Mouse (Mus musculus) mammary gland, adult 2 months (tissue): Measurements from ENCODE around the gene Olfr1382. TPM values are rescaled to one million over a fixed set of nuclear protein-coding genes. Genes with fewer than 3 reads are reported as not detected.

Experiments
- polyA plus RNA-seq: library from polyadenylated mRNA; depleted of rRNA; stranded (reverse); fragments of >200 nt; gene quantifications from 2 replicates; pipeline ENCODE4 v1.2.3, GENCODE M21; 2012; ENCODE audit warnings: low replicate concordance; rRNA removed

Olfr1382 gene
- not detected in 2 replicates for polyA plus RNA-seq

DNA sequence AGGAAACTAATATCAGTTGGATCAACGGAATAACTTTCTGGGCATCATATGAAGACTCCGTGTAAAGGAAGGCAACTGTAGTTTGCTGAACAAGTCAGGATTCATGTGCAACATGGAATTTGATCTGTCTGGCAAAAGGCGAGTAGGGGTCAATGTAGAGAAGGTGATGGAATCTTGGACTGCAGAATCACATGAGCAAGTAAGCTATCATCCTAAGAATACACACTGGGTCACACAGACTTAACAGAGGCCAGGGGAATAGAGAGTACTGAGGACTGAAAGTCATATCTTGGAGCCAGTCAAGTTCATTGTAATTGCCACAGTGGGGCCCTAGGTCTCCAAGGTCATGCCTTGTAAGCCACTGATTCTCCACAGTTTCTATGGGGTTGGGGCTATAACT lies at the start of gene Olfr1382:
Olfr1382 (plus strand) TSS at position 301 of the 400 bp plus-strand sequence.

DNA sequence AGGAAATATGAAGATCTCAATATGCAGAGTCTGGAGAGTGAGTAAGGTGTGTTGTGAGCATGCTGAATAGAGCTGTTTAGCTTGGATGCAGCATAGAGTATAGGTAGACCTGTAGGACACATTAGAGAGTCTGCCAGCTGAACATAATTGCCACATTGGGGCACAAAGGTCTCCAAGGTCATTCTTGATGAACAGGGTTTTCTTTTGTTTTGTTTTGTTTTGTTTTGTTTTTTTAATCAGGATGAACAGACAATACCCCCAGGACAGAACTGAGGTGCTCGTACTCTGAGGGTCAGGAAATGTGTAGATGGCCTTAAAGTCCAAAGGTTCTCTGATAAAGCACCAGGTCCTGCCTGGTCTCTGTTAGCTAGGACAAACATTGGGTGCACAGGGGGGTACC lies 39.3 kb upstream of the Olfr1382 start, which contains the start of gene Olfr1385:
Olfr1385 (plus strand) TSS at position 301 of the 400 bp plus-strand sequence.

DNA sequence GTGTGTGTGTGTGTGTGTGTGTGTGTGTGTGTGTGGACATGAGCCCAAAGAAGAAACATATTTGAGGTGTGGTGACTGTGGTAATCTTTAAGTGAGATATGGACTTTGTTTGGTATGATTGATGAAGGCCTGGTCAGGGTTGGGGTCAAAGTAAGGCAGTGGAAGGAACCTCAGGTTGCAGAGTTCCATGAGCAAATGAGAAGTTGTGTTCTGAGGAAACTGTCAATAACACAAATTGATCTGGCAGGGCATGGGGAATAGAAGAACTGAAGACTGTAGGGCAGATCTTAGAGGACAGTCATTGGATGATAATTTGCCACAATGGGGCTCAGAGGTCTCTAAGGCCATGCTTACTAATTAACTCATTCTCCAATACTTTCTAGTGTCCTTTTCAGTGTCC lies 8.7 kb upstream of the Olfr1382 start, which contains the start of gene Olfr1383:
Olfr1383 (plus strand) TSS at position 301 of the 400 bp plus-strand sequence.

DNA sequence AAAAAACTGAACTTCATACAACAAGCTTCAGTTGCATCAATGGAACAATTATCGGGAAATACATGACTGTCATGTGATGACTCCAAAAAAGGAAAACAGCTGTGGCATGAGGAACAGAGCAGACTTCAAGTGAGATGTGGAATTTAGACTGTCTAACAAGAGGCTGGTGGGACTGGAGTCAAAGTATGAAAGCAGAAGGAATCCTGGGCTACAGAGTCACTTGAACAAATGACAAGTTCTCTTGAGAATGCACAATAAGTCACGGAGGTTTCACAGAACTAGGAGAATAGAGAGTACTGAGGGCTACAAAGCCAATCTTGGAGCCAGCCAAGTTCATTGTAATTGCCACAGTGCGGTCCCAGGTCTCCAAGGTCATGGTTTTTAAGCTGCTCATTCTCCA lies 15.1 kb downstream of the Olfr1382 start, which contains the start of gene Olfr1381:
Olfr1381 (plus strand) TSS at position 301 of the 400 bp plus-strand sequence.

DNA sequence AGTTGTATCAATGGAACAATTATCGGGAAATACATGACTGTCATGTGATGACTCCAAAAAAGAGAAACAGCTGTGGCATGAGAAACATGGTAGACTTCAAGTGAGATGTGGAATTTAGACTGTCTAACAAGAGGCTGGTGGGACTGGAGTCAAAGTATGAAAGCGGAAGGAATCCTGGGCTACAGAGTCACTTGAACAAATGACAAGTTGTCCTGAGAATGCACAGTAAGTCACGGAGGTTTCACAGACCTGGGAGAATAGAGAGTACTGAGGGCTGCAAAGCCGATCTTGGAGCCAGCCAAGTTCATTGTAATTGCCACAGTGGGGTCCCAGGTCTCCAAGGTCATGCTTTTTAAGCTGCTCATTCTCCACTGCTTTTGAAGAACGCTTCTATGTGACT lies 28.5 kb downstream of the Olfr1382 start, which contains the start of gene Olfr1380:
Olfr1380 (plus strand) TSS at position 301 of the 400 bp plus-strand sequence.

Other genes starting within 250 kb of the Olfr1382 start
- 0.13 and 0.14 TPM in 2 replicates for gene Olfr1393, start 249.9 kb upstream of the Olfr1382 start, polyA plus RNA-seq
- 0.04 TPM in 1 of 2 replicates, not detected in the other for gene Olfr1392, start 243.0 kb upstream of the Olfr1382 start, polyA plus RNA-seq
- gene Olfr10, start 223.5 kb upstream of the Olfr1382 start, polyA plus RNA-seq = not detected in 2 replicates
- not detected in 2 replicates for gene Olfr1391, start 205.5 kb upstream of the Olfr1382 start, polyA plus RNA-seq
- gene Olfr1390, start 193.1 kb upstream of the Olfr1382 start, polyA plus RNA-seq = not detected in 2 replicates
- not detected in 2 replicates for gene Olfr1389, start 105.2 kb upstream of the Olfr1382 start, polyA plus RNA-seq
- 0.06 and 0.53 TPM in 2 replicates for gene Olfr1388, start 91.6 kb upstream of the Olfr1382 start, polyA plus RNA-seq
- not detected in 2 replicates for gene Olfr1387, start 72.9 kb upstream of the Olfr1382 start, polyA plus RNA-seq
- gene Olfr1386, start 63.2 kb upstream of the Olfr1382 start, polyA plus RNA-seq = not detected in 2 replicates
- not detected in 2 replicates for gene Olfr1385, start 39.2 kb upstream of the Olfr1382 start, polyA plus RNA-seq
- not detected in 2 replicates for gene Olfr1384, start 21.5 kb upstream of the Olfr1382 start, polyA plus RNA-seq
- gene Olfr1383, start 8.6 kb upstream of the Olfr1382 start, polyA plus RNA-seq = not detected in 2 replicates
- gene Olfr1381, start 15.2 kb downstream of the Olfr1382 start, polyA plus RNA-seq = not detected in 2 replicates
- not detected in 2 replicates for gene Olfr1380, start 28.6 kb downstream of the Olfr1382 start, polyA plus RNA-seq
- 8.6 and 9.8 TPM in 2 replicates for gene Flt4, start 81.0 kb downstream of the Olfr1382 start, polyA plus RNA-seq
- gene Scgb3a1, start 135.4 kb downstream of the Olfr1382 start, polyA plus RNA-seq = 1.7 and 1.9 TPM in 2 replicates
- 6.1 and 14.9 TPM in 2 replicates for gene Cnot6, start 184.5 kb downstream of the Olfr1382 start, polyA plus RNA-seq